Mouse (Mus musculus) embryonic facial prominence, embryonic 15.5 days (tissue): ENCODE measurements around the gene Gm49396. TPM values are rescaled to one million over a fixed set of nuclear protein-coding genes. Genes with fewer than 3 reads are reported as not detected.

ENCODE experiments used
- ATAC-seq: fragments of 200-750 bp; cut with Nextera tagmentation; 2 replicates; pipeline ENCODE4 v1.8.0; 2017; ENCODE audit warnings: low read depth, moderate TSS enrichment; ENCODE audit not compliant: insufficient number of reproducible peaks, low FRiP score, low TSS enrichment
- H3K27ac ChIP-seq: fragments of 300-500 bp; sonication (generic); replicated peaks from 2 replicates; pipeline ENCODE4 v1.5.1; 2015; ENCODE audit warnings: mild to moderate bottlenecking, inconsistent platforms
- H3K27me3 ChIP-seq: fragments of 300-500 bp; sonication (generic); 2 replicates; pipeline ENCODE4 v1.6.1; 2015; ENCODE audit warnings: inconsistent platforms
- H3K36me3 ChIP-seq: fragments of 300-500 bp; sonication (generic); 2 replicates; pipeline ENCODE4 v1.6.1; 2015; ENCODE audit warnings: mild to moderate bottlenecking, inconsistent platforms
- H3K4me1 ChIP-seq: fragments of 300-500 bp; sonication (generic); 2 replicates; pipeline ENCODE4 v1.6.1; 2015; ENCODE audit warnings: inconsistent platforms
- H3K4me2 ChIP-seq: fragments of 300-500 bp; sonication (generic); replicated peaks from 2 replicates; pipeline ENCODE4 v1.6.1; 2015; ENCODE audit warnings: mild to moderate bottlenecking, inconsistent platforms
- H3K4me3 ChIP-seq: fragments of 300-500 bp; sonication (generic); replicated peaks from 2 replicates; pipeline ENCODE4 v1.5.1; 2015; ENCODE audit warnings: mild to moderate bottlenecking, inconsistent platforms
- H3K9ac ChIP-seq: fragments of 300-500 bp; sonication (generic); 2 replicates; pipeline ENCODE4 v1.6.1; 2015; ENCODE audit warnings: inconsistent platforms
- H3K9me3 ChIP-seq: fragments of 300-500 bp; sonication (generic); replicated peaks from 2 replicates; pipeline ENCODE4 v1.6.1; 2016; ENCODE audit warnings: inconsistent platforms
- WGBS: fragments of 180-500 bp; shearing (Covaris S2); methylation state at CpG from one replicate; pipeline ENCODE4 v1.1.7; 2015; 5-methylcytosine and 5-hydroxymethylcytosine counted together
- polyA plus RNA-seq: library from polyadenylated mRNA; unstranded; fragments of >200 nt; fragmentation: Nextera tagmentation; extraction: Ambion mirVana; gene quantifications from 2 replicates; pipeline ENCODE4 v1.2.1, GENCODE M21; 2015

The Gm49396 gene
- polyA plus RNA-seq, 1 experiment from 2014 or later = 15.0 TPM

GRCm38 (mm10) chr7:30553810-30554584, 9.1 kb upstream of the Gm49396 start:
- Histone ChIP-seq H3K27ac (peak overlapping the region; percentile 100; the same call in 1 of the 2 replicates), H3K4me3 (peak overlapping the region; percentile 81), H3K27me3 (no peaks in the 10 kb centered on the region), H3K4me1 (peaks cover 30% of the 10 kb centered on the region), H3K9ac (peak overlapping the region; percentile 59; the same call in 1 of the 2 replicates), H3K4me2 (peak overlapping the region; percentile 96), H3K9me3 (no peaks in the 10 kb centered on the region), H3K36me3 (peaks cover 30% of the 10 kb centered on the region)
- WGBS = 86% methylated on average over 22 of the region's 22 CpGs
- no peak for ATAC-seq

DNA sequence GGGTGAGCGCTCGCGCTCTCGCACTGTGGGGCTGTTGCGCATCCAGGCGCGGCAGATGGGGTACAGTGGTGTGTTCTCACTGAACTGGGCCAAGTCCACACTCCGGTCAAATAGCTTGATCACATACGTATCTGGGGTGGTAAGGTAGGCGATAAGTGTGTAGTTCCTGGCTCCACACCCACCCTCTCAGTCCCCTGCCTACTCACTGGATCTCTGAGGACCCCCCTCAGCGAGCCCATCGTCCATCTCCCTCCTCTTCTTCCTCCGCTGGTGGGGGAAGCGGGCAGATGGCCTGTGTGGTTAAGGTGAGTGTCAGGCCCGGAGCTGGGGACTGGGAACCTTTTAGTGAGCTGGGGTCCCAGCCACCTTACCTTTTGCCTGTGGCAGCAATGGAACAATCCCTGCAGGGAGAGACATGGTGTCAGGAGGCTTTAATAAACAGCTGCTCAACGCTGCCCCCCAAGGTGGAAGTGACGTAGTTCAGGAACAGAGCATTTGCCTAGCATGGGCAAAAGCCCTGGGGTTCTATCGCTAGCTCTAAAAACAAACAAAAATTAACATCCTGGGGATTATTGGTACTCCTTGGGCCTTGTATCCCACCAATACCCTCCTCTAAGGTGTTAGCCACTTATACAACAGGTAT, 6.1 kb upstream of the Gm49396 start:
- no peak for ATAC-seq
- Histone ChIP-seq H3K4me2 (no peak overlapping the region), H3K4me1 (peaks cover 38% of the 10 kb centered on the region), H3K27me3 (no peaks in the 10 kb centered on the region), H3K9ac (no peak overlapping the region), H3K36me3 (peaks cover 30% of the 10 kb centered on the region), H3K4me3 (no peak overlapping the region), H3K27ac (no peak overlapping the region), H3K9me3 (no peaks in the 10 kb centered on the region)
- 92% methylated on average over 18 of the region's 18 CpGs for WGBS

DNA sequence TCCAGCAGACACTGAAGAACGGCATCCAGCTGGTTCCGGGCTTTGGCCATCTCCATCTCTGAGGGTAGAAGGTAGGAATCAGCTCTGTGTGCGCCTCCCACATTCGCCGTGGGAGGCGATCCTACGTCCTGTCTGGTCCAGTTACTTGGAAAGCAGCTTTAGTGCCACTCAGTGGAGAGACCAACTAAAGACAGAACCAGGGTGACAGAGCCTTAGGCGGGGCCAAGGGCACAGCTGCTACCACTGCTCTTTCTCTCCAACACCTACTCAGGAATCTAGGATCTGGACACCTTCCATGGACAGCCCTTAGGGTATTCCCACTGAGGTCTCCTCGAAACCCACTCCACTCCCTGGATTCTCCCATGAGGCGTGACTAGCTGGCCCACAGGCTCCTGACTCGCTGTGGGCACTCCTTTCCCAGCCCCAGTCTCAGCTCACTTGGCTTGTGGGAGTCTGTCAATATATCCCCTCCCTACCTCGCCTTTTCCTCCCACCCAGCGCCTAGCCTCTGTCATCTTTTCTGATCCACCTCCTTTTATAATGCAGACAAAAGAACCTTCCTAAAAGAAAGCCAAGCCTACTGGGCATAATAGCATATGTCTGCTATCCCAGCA, 5.1 kb upstream of the Gm49396 start:
- no peak overlapping the region for H3K9ac ChIP-seq
- H3K4me2 ChIP-seq = peak overlapping the region; percentile 86
- no peak for ATAC-seq
- H3K9me3 ChIP-seq = no peaks in the 10 kb centered on the region
- H3K4me3 ChIP-seq = peak overlapping the region; percentile 74
- H3K27me3 ChIP-seq = no peaks in the 10 kb centered on the region
- no peak overlapping the region for H3K27ac ChIP-seq
- peaks cover 36% of the 10 kb centered on the region for H3K4me1 ChIP-seq
- H3K36me3 ChIP-seq = peaks cover 30% of the 10 kb centered on the region
- WGBS = 87% methylated on average over 13 of the region's 13 CpGs

DNA sequence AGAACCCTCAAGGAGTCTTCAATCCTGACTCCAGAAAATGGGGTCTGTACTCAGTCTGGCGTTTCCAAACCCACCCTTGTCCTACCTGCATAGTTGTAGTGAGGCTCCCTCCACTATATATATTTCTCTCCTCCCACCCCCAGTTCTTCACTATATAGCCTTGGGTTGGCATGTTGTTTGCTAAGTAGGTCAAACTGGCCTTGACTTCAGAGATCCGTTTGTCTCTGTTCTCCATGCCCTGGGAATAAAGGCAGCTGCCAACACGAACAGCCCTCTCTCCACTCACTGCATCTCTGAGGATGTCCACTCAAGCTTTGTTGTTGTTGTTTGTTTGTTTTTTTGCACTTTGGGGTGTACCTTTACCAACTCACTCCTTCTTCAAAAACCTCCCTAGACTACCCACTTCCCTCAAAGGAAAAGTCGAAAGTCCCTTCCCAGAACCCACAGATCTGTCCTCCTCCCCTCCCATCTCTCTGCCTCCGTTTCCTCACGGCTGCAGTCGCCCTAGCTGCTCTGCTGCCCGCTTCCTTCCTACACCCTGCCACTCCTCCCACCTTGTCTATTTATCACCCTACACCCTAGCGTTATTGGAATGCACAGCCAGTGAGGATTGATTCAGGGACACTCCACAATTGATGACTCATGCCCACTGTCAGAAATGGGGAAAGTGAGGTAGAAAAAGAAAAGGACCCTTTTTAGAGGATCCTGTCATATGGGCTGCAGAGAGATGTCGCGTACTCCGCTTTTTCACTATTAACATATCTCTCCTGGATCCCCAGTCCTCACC, 4.3 kb upstream of the Gm49396 start:
- H3K27ac ChIP-seq = peak overlapping the region; percentile 71
- no peaks in the 10 kb centered on the region for H3K9me3 ChIP-seq
- H3K36me3 ChIP-seq = peaks cover 30% of the 10 kb centered on the region
- peaks cover 30% of the 10 kb centered on the region for H3K4me1 ChIP-seq
- H3K9ac ChIP-seq = peak overlapping the region; percentile 79
- peak overlapping the region; percentile 74 for H3K4me3 ChIP-seq
- ATAC-seq = no peak
- H3K4me2 ChIP-seq = peak overlapping the region; percentile 86
- no peaks in the 10 kb centered on the region for H3K27me3 ChIP-seq
- 14% methylated on average over 12 of the region's 12 CpGs for WGBS

GRCm38 (mm10) chr7:30559443-30559954, 3.6 kb upstream of the Gm49396 start, which contains the start of gene Lin37:
Gene Lin37, minus strand, starts transcription at chr7:30559838.
- peak; percentile 87 for ATAC-seq
- Histone ChIP-seq H3K27me3 (no peaks in the 10 kb centered on the region), H3K9ac (peak within 1 kb of the TSS; percentile 79), H3K4me1 (peaks cover 33% of the 10 kb centered on the region), H3K4me2 (peak within 1 kb of the TSS; percentile 86), H3K36me3 (peaks cover 28% of the 10 kb centered on the region), H3K4me3 (peak within 1 kb of the TSS; percentile 74), H3K27ac (peak within 1 kb of the TSS; percentile 71), H3K9me3 (no peaks in the 10 kb centered on the region)
- under 1% methylated on average over 20 of the region's 20 CpGs for WGBS

GRCm38 (mm10) chr7:30560296-30560695, 2.8 kb upstream of the Gm49396 start:
- Histone ChIP-seq H3K4me3 (no peak overlapping the region), H3K4me2 (peak overlapping the region; percentile 86; the same call in 1 of the 2 replicates), H3K27ac (no peak overlapping the region), H3K9ac (0 out of 2 replicates have a peak overlapping the region, but pooled peaks have one; percentile 2), H3K9me3 (no peaks in the 10 kb centered on the region), H3K4me1 (peaks cover 33% of the 10 kb centered on the region), H3K36me3 (peaks cover 23% of the 10 kb centered on the region), H3K27me3 (no peaks in the 10 kb centered on the region)
- ATAC-seq = no peak
- WGBS = 67% methylated on average over 2 of the region's 2 CpGs

DNA sequence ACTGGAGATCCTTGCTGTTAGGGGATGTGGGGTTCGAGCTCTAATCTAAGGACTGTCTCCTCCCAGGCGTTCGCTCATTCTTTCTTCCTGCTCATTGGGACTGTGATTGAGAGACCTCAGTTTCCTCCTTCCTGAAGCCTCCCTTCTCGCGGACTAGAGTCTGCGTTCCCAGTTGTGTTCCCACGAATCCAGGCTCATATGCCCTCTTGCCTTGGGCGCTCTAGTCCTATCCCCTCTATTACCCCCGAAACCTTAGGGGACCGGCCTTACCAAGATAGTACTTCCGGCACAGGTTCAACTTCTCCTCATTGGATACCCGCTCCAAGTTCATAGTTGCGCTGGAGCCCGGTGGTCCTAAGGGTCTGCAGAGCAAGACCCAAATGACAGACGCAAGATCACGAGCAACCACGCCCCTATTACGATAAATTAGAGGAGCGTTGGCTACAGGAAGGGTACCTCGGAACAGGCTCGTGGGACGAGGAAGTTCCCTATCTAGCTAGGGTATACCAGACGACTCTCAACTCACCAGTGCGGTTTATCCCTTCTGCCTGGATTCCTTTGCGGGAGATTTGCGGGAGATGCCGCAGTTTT, 523 bp upstream of the Gm49396 start:
- WGBS = 1% methylated on average over 27 of the region's 27 CpGs
- ATAC-seq = no peak
- H3K27me3 ChIP-seq = no peaks in the 10 kb centered on the region
- peaks cover 33% of the 10 kb centered on the region for H3K4me1 ChIP-seq
- H3K9me3 ChIP-seq = no peaks in the 10 kb centered on the region
- peak overlapping the region; percentile 98 for H3K27ac ChIP-seq
- H3K9ac ChIP-seq = peak overlapping the region; percentile 55
- peaks cover 16% of the 10 kb centered on the region for H3K36me3 ChIP-seq
- H3K4me2 ChIP-seq = peak overlapping the region; percentile 81
- H3K4me3 ChIP-seq = peak overlapping the region; percentile 94

DNA sequence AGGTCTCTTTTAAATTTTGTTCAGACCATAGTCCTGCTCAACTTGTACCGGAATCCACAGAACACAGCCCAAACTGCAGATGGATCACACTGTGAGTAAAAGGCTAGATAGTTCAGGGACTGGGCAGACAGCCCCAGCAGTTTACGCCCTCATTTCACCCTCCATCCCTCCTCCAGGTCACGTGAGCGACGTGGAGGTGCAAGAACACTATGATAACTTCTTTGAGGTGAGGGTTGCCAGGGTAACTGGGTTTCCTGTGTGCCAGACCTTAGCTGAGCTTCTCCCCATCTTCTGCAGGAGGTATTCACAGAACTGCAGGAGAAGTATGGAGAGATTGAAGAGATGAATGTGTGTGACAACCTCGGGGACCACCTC, 749 bp downstream of the Gm49396 start:
- no peak for ATAC-seq
- peak overlapping the region; percentile 74 for H3K4me2 ChIP-seq
- H3K4me3 ChIP-seq = peak overlapping the region; percentile 94
- no peaks in the 10 kb centered on the region for H3K9me3 ChIP-seq
- no peaks in the 10 kb centered on the region for H3K27me3 ChIP-seq
- WGBS = 25% methylated on average over 6 of the region's 6 CpGs
- H3K36me3 ChIP-seq = peaks cover 25% of the 10 kb centered on the region
- H3K27ac ChIP-seq = peak overlapping the region; percentile 98
- H3K4me1 ChIP-seq = peaks cover 22% of the 10 kb centered on the region; the same call in 1 of the 2 replicates
- H3K9ac ChIP-seq = peak overlapping the region; percentile 86

- no peak for ATAC-seq
- no peak within 1 kb of the TSS for H3K27ac ChIP-seq
- H3K4me1 ChIP-seq = peaks cover 15% of the 10 kb centered on the region; the same call in 1 of the 2 replicates
- H3K9ac ChIP-seq = no peak within 1 kb of the TSS
- peaks cover 37% of the 10 kb centered on the region for H3K36me3 ChIP-seq
- WGBS = 95% methylated on average over 12 of the region's 12 CpGs
- H3K27me3 ChIP-seq = no peaks in the 10 kb centered on the region
- peak within 1 kb of the TSS; percentile 94; the same call in 1 of the 2 replicates for H3K4me3 ChIP-seq
- no peaks in the 10 kb centered on the region for H3K9me3 ChIP-seq
- no peak within 1 kb of the TSS for H3K4me2 ChIP-seq
These were observed 1.9 kb downstream of the Gm49396 start, which contains the start of gene Igflr1 for GRCm38 (mm10) chr7:30564970-30565571. Gene Igflr1, plus strand, starts transcription at chr7:30565427.

DNA sequence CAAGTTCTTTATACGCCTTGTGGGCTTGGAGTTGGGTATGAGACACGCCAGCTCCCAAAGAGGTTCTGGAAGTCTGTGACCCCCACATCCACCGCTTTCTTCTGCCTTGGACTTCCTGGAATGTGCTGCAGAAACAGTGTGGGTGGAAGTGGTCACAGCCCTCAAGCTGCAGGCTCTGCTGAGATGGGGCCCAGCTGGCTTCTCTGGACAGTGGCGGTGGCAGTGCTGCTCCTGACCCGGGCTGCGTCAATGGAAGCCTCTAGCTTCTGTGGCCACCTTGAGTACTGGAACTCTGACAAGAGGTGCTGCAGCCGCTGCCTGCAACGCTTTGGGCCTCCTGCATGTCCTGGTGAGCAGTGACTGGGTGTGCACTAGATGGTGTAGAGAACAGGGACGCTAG, 2.9 kb downstream of the Gm49396 start:
- no peak for ATAC-seq
- Histone ChIP-seq H3K4me1 (peaks cover 13% of the 10 kb centered on the region; the same call in 1 of the 2 replicates), H3K36me3 (peaks cover 47% of the 10 kb centered on the region), H3K27me3 (no peaks in the 10 kb centered on the region), H3K4me2 (no peak overlapping the region), H3K27ac (no peak overlapping the region), H3K9ac (no peak overlapping the region), H3K9me3 (no peaks in the 10 kb centered on the region), H3K4me3 (no peak overlapping the region)
- WGBS = 84% methylated on average over 9 of the region's 9 CpGs
